Mouse (Mus musculus): ENCODE measurements around the gene Nrsn2. TPM values are rescaled to one million over a fixed set of nuclear protein-coding genes. Genes with fewer than 3 reads are reported as not detected.
"Not testable (repeated sequence)": the region's sequence is repeated elsewhere in the genome, so short reads cannot be mapped to it uniquely, and the experiment has no call there.

The Nrsn2 gene
- polyA plus RNA-seq, 2 experiments: 2.5 to 3.6 TPM

- no peak overlapping the region for H3K4me2 ChIP-seq (replicated peaks; ENCODE audit: low read depth, low read length, severe bottlenecking)
- no peak overlapping the region for H3K9ac ChIP-seq (ENCODE audit: low read depth, low read length, severe bottlenecking)
- no peak overlapping the region for H3K4me3 ChIP-seq (replicated peaks; ENCODE audit: low read length)
- no peak for ATAC-seq (ENCODE audit: low FRiP score, low read depth)
- WGBS: 78% methylated on average over 5 of the region's 5 CpGs
- no peaks in the 10 kb centered on the region for H3K9me3 ChIP-seq (ENCODE audit: control insufficient read depth, low read length)
- no peaks in the 10 kb centered on the region for H3K27me3 ChIP-seq (ENCODE audit: control insufficient read depth, insufficient read depth, low read length)
- no peak for DNase-seq (ENCODE audit: low spot score)
- H3K36me3 ChIP-seq (ENCODE audit: control insufficient read depth, insufficient read depth, low read length): no peaks in the 10 kb centered on the region
- H3K4me1 ChIP-seq (ENCODE audit: control insufficient read depth, insufficient read depth, low read length): no peaks in the 10 kb centered on the region; the same call in 1 of the 2 replicates
- no peak overlapping the region for H3K27ac ChIP-seq (replicated peaks; ENCODE audit: low read depth, low read length)
- TF ChIP-seq POLR2A (IDR thresholded peaks at IDR 0.05; ENCODE audit: borderline replicate concordance, extremely low read depth, insufficient read depth, insufficient read length): no peak
Observed at GRCm38 (mm10) chr2:152367917-152368316, 8.5 kb downstream of the Nrsn2 start.

DNA sequence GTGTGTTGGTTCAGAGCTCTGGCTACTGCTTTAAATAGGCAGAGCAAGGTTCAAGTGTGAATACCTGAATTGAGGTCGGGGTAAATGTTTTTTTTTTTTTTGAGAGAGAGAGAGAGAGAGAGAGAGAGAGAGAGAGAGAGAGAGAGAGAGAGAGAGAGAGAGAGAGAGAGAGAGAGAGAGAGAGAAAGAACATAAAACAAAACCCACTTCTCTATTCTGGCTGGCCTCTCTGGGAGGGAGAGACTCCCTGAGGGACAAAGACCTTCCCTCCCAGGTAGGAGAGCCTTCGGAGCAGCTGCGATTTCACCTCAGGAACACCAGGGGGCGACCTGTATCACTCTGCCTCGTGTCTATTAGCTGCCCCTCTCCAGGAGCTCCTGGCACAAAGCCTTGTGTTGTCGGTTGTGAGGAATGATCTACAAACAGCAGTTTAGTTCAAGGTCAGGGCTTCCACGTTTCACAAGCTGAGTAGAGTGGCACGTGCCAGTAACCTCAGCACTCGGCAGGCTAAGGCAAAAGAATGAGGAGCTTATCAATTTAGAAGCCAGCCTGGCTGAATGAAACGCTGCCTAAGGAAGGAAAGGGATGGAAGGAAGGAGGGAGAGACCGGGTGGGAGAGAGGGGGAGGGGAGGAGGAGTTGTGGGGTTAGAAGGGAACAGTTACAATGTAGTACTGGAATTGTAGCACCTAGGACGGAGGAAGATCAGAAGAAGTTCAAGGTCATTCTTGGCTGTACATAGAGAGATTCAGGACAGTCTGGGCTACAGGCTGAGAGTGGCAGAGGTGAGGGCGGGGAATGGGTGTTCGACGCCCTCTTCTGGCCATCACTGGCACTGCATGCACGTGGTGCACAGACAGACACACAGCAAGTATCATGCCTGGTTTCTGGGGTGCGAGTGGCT is 12.9 kb downstream of the Nrsn2 start:
- ATAC-seq (ENCODE audit: low FRiP score, low read depth): peak; percentile 48
- Histone ChIP-seq H3K4me2 (replicated peaks; ENCODE audit: low read depth, low read length, severe bottlenecking) (peak overlapping the region; percentile 47), H3K36me3 (ENCODE audit: control insufficient read depth, insufficient read depth, low read length) (no peaks in the 10 kb centered on the region), H3K27me3 (ENCODE audit: control insufficient read depth, insufficient read depth, low read length) (no peaks in the 10 kb centered on the region), H3K9ac (ENCODE audit: low read depth, low read length, severe bottlenecking) (no peak overlapping the region), H3K27ac (replicated peaks; ENCODE audit: low read depth, low read length) (no peak overlapping the region), H3K4me1 (ENCODE audit: control insufficient read depth, insufficient read depth, low read length) (no peaks in the 10 kb centered on the region; the same call in 1 of the 2 replicates), H3K9me3 (ENCODE audit: control insufficient read depth, low read length) (no peaks in the 10 kb centered on the region), H3K4me3 (replicated peaks; ENCODE audit: low read length) (0 out of 2 replicates have a peak overlapping the region, but pooled peaks have one; percentile 11)
- WGBS: 10% methylated on average over 17 of the region's 17 CpGs
- no peak for TF ChIP-seq POLR2A (IDR thresholded peaks at IDR 0.05; ENCODE audit: borderline replicate concordance, extremely low read depth, insufficient read depth, insufficient read length)
- peak; percentile 88 for DNase-seq (ENCODE audit: low spot score)

DNA sequence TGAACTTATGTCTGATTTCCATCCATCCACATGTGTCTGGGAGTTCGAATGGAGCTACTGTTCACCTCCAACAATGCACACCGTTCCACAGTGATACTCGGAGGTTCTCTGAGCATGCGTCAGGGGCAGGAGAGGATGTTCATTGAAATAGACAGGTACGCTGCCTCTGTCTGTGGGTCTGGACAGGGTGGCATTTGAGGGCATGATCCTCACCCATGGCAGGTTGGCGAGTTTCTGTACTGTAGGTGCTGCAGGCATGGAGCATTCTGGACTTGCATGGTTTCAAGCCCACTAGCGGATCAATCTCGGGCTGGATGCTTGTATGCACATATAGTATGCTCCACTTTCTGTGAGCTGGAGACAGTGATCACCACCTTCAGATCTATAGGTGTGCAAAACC is 15.2 kb downstream of the Nrsn2 start:
- no peak for TF ChIP-seq POLR2A (IDR thresholded peaks at IDR 0.05; ENCODE audit: borderline replicate concordance, extremely low read depth, insufficient read depth, insufficient read length)
- 90% methylated on average over 8 of the region's 8 CpGs for WGBS

DNA sequence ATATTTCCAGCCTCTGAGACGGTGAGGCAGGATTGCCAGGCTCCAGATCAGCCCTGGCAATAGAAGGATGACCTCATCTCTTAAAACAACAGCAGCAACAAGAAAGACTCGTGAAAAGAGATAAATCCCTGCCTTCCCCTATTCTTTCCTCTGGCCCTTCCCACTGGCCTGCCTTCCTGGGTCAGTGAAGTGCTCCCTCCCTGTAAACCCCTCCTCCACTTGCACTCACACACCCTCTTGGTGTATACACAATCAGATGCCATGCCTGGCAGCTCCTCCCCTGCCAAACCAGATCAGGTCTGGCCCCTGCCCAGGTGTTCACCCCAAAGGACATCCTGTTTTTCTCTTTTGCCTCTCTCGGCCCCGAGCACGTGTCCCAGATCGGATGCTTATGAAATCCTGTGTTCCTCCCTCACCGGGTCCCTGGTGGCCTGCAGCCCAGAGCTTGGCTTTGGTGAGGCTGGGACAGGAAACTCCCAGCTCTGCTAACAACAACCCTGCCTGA is 16.1 kb downstream of the Nrsn2 start:
- Histone ChIP-seq H3K36me3 (ENCODE audit: control insufficient read depth, insufficient read depth, low read length) (no peaks in the 10 kb centered on the region), H3K27ac (replicated peaks; ENCODE audit: low read depth, low read length) (no peak overlapping the region), H3K4me3 (replicated peaks; ENCODE audit: low read length) (no peak overlapping the region), H3K4me1 (ENCODE audit: control insufficient read depth, insufficient read depth, low read length) (no peaks in the 10 kb centered on the region; the same call in 1 of the 2 replicates), H3K27me3 (ENCODE audit: control insufficient read depth, insufficient read depth, low read length) (no peaks in the 10 kb centered on the region), H3K9ac (ENCODE audit: low read depth, low read length, severe bottlenecking) (no peak overlapping the region), H3K9me3 (ENCODE audit: control insufficient read depth, low read length) (no peaks in the 10 kb centered on the region), H3K4me2 (replicated peaks; ENCODE audit: low read depth, low read length, severe bottlenecking) (no peak overlapping the region)
- no peak for TF ChIP-seq POLR2A (IDR thresholded peaks at IDR 0.05; ENCODE audit: borderline replicate concordance, extremely low read depth, insufficient read depth, insufficient read length)
- no peak for ATAC-seq (ENCODE audit: low FRiP score, low read depth)
- no peak for DNase-seq (ENCODE audit: low spot score)
- 44% methylated on average over 7 of the region's 7 CpGs for WGBS

More for the DNA sequence above, 15.2 kb downstream of the Nrsn2 start:
- H3K4me3 ChIP-seq (replicated peaks; ENCODE audit: low read length): no peak overlapping the region
- no peaks in the 10 kb centered on the region for H3K27me3 ChIP-seq (ENCODE audit: control insufficient read depth, insufficient read depth, low read length)
- H3K36me3 ChIP-seq (ENCODE audit: control insufficient read depth, insufficient read depth, low read length): no peaks in the 10 kb centered on the region
- H3K9me3 ChIP-seq (ENCODE audit: control insufficient read depth, low read length): no peaks in the 10 kb centered on the region
- H3K4me1 ChIP-seq (ENCODE audit: control insufficient read depth, insufficient read depth, low read length): no peaks in the 10 kb centered on the region; the same call in 1 of the 2 replicates
- no peak overlapping the region for H3K9ac ChIP-seq (ENCODE audit: low read depth, low read length, severe bottlenecking)
- DNase-seq (ENCODE audit: low spot score) (no peak), ATAC-seq (ENCODE audit: low FRiP score, low read depth) (no peak)
- no peak overlapping the region for H3K27ac ChIP-seq (replicated peaks; ENCODE audit: low read depth, low read length)
- H3K4me2 ChIP-seq (replicated peaks; ENCODE audit: low read depth, low read length, severe bottlenecking): no peak overlapping the region

GRCm38 (mm10) chr2:152359616-152360015 is 16.8 kb downstream of the Nrsn2 start:
- no peak for TF ChIP-seq POLR2A (IDR thresholded peaks at IDR 0.05; ENCODE audit: borderline replicate concordance, extremely low read depth, insufficient read depth, insufficient read length)
- 67% methylated on average over 5 of the region's 5 CpGs for WGBS
- H3K4me1 ChIP-seq (ENCODE audit: control insufficient read depth, insufficient read depth, low read length): no peaks in the 10 kb centered on the region; the same call in 1 of the 2 replicates
- H3K4me3 ChIP-seq (replicated peaks; ENCODE audit: low read length): no peak overlapping the region
- H3K9me3 ChIP-seq (ENCODE audit: control insufficient read depth, low read length): no peaks in the 10 kb centered on the region
- DNase-seq (ENCODE audit: low spot score): no peak
- no peaks in the 10 kb centered on the region for H3K36me3 ChIP-seq (ENCODE audit: control insufficient read depth, insufficient read depth, low read length)
- no peak for ATAC-seq (ENCODE audit: low FRiP score, low read depth)
- no peak overlapping the region for H3K27ac ChIP-seq (replicated peaks; ENCODE audit: low read depth, low read length)
- H3K4me2 ChIP-seq (replicated peaks; ENCODE audit: low read depth, low read length, severe bottlenecking): no peak overlapping the region
- H3K9ac ChIP-seq (ENCODE audit: low read depth, low read length, severe bottlenecking): no peak overlapping the region
- no peaks in the 10 kb centered on the region for H3K27me3 ChIP-seq (ENCODE audit: control insufficient read depth, insufficient read depth, low read length)

DNA sequence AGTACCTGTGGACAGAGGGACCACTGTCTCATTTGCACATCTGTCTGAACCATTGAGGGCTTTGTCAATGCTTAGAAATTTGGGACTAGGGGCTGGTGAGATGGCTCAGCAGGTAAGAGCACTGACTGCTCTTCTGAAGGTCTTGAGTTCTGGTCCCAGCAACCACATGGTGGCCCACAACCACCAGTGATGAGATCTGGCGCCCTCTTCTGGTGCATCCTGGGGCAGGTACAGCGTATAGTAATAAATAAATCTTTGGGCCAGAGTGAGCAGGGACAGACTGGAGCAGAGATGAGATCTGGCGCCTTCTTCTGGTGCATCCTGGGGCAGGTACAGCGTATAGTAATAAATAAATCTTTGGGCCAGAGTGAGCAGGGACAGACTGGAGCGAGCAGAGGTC is 17.5 kb downstream of the Nrsn2 start:
- not testable (repeated sequence) for H3K4me1 ChIP-seq (ENCODE audit: control insufficient read depth, insufficient read depth, low read length); H3K36me3 ChIP-seq (ENCODE audit: control insufficient read depth, insufficient read depth, low read length); DNase-seq (ENCODE audit: low spot score); H3K9me3 ChIP-seq (ENCODE audit: control insufficient read depth, low read length); H3K27ac ChIP-seq (replicated peaks; ENCODE audit: low read depth, low read length); H3K4me3 ChIP-seq (replicated peaks; ENCODE audit: low read length); H3K4me2 ChIP-seq (replicated peaks; ENCODE audit: low read depth, low read length, severe bottlenecking); H3K9ac ChIP-seq (ENCODE audit: low read depth, low read length, severe bottlenecking); ATAC-seq (ENCODE audit: low FRiP score, low read depth); H3K27me3 ChIP-seq (ENCODE audit: control insufficient read depth, insufficient read depth, low read length)
- WGBS: 76% methylated on average over 5 of the region's 5 CpGs
